Mouse (Mus musculus): ENCODE measurements at regions not wholly inside any gene's neighbourhood (a gene's known extent, or its start where the extent isn't known, plus 50 kb on each side); places are given as distances from the start of the nearest gene placed in this dataset.

GRCm38 (mm10) chrX:121533360-121533759 is 863.8 kb downstream of the Nap1l3 start:
- no peak for DNase-seq

- no peak for DNase-seq
These were observed 877.4 kb downstream of the Nap1l3 start for GRCm38 (mm10) chrX:121519830-121520229.

GRCm38 (mm10) chrX:121497727-121498126 is 899.5 kb downstream of the Nap1l3 start:
- peak; percentile 13 for DNase-seq

GRCm38 (mm10) chrX:121497219-121497618 is 900.0 kb downstream of the Nap1l3 start:
- DNase-seq: no peak

- DNase-seq: no peak
These were observed 917.7 kb downstream of the Nap1l3 start for GRCm38 (mm10) chrX:121479402-121479989.

GRCm38 (mm10) chrX:121429078-121429477 is 968.1 kb downstream of the Nap1l3 start:
- no peak for DNase-seq

All from heart, postnatal 4 days (tissue).